Mouse (Mus musculus) gastrocnemius, adult 18-20 months (tissue): ENCODE results near the gene Phlpp2. TPM values are rescaled to one million over a fixed set of nuclear protein-coding genes. Genes with fewer than 3 reads are reported as not detected.

Experiments
- DNase-seq: peaks from one replicate; pipeline ENCODE4 v3.0.0; 2021; ENCODE audit warnings: low spot score
- total RNA-seq, 2 experiments: library from RNA; stranded (reverse); gene quantifications; 2 replicates each; pipeline ENCODE4 v1.2.3; 2021

Gene Phlpp2
- total RNA-seq, 2 experiments from 2014 or later = 1.8 to 2.3 TPM

DNA sequence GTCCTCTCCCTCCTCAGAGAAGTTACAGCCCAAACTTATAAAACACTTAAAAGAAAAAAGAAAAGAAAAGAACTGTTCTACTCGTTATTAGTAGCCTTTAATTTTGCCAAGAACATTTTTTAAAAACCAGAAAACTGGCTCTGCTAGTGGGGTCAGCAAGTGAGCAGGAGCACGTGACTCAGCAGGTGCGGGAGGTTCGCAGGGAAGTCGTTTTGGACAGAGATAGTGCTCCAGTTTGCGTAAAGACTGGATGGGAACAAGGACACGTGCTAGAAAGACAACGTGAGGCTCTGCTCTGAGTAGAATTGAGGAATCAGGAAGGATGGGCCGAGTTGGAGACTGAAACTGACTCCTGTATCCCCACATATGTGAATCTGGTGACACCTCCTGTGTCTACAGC lies 94.6 kb downstream of the Phlpp2 start:
- no peak for DNase-seq

DNA sequence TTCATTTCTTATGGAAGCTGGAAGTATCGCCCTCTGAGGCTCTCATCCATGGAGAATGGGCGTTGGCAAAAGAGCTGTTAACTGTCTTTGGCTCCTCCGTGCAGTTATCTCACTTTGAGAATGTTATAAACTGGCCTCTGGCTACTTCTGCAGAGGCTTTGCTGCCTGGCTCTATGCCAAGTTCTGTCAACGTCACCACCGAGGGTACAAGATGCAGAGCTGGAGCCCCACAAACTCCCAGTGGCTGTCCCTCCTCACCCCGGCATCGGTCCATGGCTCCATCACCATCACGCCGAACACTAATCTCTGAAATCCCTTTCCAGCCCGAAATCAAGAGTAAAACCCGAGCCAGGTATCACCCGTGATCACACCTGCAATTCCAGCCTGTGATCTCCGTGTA lies 95.1 kb downstream of the Phlpp2 start:
- no peak for DNase-seq

DNA sequence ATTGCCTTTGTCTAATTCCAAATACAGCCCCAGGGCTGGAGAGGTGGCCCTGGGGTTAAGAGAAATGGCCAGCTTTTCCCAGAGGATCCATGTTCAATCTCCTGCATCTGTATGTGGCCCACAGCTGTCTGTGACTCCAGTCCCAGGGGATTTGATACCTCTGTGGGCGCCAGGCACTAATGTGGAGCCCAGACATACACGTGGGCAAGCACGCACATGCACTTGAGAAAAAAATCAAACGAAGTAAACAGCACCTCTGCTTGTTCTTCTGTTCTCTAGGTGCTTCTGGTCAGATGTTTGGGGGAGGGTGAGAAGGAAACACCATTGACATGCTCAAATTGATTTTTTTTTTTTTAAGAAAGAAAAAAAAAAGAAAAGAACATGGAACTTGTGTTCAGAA lies 95.8 kb downstream of the Phlpp2 start:
- DNase-seq = no peak

DNA sequence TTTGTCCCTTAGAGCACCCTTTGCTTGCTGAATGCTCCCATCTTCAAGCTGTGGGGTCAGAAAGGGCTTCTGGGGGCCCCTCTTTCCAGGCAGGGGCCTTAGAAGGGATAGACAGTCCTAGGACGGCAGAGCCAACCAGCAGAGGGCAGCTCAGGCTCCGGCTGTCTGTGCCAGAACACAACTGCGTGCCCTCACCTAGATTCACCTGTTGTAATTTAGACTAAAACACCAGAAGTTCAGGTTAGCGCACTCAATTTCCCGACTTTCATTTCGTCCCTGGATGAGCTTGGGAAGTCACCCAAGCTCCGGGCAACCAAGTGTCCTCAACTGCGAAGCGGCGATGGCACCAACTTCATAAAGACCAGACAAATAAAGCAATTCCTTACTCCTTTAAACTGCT lies 100.5 kb downstream of the Phlpp2 start:
- DNase-seq = no peak

DNA sequence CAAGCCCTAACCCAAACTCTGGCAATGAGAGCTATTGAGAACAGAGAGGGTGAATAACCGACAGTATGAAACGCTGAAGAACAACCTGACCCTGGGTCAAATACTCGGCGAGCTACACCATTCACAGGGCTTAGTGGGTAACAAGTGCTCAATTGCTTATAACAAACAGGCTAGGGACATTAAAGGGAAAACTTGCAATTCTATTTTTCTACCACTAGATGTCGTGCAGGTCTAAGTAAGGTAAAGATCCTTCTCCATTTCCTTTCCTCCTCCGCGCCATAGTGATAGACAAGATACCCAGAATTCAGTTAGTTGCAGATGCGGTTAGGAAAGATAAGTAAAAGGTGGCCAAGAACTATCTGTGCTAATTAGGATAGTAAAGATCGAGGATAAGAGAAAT lies 102.0 kb downstream of the Phlpp2 start:
- no peak for DNase-seq

DNA sequence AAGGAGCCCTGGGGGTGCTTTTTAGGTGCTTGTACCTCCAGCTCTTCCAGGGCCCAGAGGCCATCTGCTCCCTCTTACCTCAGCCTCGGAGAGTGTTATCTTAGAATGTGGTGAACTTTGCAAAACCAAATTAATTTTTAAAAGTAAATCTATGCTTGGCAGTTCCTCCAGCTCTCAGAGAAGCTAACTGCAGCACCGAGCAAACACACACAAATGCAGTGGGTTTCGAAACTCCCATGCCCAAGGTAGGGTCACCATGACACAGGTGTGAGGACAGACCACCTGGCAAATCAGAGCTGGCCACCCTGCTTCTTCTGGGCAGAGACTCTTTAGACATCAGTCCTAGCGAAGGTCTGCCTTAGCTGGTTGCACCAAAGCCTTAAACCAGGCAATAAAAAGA lies 104.6 kb downstream of the Phlpp2 start:
- no peak for DNase-seq

DNA sequence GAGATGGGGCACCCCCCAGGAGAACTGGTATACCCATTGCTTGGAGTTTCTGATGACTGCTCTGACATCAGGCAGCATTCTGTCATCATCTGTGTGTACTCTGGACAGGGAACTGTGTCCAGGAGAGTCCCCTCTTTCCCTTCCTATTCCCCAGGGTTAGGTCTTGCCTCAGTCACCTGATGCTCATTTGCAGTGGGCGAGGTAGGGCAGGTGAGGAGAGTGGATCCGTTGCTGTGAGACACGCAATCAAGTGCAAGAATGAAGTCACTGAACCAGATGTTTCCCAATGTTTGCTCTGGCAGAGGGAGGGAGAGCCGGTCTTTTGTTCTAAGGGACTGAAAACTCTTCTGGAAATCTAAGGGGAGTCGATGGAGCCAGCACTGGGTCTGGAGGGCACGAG lies 111.0 kb downstream of the Phlpp2 start:
- DNase-seq = no peak

DNA sequence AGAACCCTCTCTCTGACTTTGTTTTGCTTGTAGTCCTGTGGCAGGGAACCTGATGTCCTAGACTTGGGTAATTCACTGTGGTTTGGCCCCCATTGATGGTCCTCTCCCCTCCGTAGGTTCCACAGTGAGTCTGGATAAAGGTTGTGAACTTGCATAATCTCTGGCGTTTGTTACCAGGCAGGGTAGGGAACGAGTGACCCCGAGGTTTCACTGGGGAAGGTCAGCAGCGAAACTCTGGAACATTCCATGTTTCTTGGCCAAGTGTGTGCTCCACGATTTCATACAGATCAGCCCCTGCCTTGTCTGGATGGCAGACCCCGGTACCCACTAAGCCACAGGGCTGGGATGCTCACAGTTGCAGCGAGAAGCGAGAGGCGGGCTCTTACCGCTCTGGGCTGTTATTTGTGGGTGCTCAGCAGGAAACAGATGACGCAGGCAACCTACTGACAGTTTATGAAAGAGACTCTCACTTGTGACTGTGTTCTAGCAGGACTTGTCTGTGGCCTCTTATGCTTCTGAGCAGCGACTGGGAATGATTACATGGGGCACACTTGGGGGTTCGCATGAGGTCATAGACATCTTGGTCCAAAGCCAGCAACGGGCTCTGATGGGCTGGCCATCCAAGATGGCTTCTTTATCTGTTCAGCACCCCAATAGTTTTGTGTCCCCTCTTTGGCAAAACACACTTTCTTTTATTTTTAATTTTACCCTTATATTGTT lies 114.2 kb downstream of the Phlpp2 start:
- no peak for DNase-seq

DNA sequence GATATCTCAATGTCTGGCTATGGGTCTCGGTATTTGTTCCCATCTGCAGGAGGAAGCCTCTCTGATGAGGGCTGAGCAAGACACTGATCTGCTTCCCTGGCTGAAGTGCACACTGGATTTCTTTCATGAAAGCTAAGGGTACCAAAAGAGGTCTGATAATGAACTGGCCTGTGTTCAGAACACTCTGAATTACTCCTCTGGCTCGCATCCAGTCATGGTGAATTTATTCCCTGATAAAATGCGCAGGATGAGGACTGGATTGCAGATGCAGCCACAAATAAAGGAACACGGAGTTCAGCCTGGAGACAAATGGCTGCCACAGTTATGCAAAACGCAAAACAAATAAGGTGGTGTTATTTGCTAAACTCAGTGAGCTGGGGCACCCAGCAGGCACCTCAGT lies 115.6 kb downstream of the Phlpp2 start:
- DNase-seq = no peak

DNA sequence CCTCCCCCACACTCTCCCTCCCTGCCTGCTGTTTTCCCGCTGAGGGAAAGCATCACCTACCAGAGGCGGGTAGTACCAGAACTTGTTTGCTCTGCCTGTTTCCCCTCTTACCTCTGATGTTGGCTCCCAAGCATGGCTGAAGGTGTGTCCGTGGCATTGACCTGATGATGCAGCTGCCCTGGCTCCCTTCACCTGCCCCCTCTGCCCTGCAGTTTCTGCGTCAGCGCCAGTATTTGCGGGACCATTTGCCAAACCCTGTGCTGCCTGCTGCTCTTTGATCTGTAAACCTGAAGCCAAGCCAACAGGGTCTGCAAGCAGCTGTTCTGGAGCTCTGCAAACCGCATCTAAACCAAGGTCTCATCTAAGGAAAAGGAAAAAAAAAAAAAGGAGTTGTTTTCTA lies 118.0 kb downstream of the Phlpp2 start:
- DNase-seq = no peak

DNA sequence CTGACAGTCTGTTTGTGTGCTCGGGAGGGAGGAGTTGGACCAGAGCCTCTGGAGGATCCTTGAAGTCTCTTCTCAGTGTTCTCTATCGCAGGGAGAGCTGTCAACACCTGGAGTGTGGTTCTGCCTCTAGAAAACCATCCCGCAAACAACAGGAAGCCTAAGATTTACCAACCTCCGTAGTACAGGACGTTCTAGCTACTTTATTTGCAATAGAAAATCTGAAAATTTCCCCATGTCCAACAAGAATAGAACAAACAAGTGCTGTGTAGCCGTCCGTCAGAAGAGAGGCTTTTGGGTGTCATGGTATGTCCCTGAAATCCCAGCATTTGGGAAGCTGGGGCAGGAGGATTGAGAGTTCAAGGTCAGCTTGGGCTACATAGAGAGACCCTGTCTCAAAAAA lies 119.4 kb downstream of the Phlpp2 start:
- no peak for DNase-seq

DNA sequence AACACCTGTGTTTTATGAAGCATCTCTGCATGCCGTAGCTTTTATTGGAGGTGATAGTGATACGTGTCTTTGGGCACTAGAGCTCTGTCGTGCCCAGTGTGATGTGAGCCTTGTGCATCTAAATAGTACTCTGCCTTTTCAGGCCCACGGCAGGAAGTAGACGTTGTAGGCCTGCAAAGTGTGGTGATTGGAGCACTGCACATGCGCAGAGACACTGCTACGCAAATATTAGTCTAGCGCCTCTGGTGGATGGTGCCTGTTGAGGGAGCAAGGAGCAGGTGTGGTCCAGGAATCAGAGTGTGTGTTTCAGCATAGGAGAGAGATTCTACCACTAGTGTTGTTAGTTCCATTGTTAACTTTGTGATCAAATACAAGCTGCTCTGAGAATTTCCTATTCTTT lies 120.8 kb downstream of the Phlpp2 start:
- DNase-seq = no peak

DNA sequence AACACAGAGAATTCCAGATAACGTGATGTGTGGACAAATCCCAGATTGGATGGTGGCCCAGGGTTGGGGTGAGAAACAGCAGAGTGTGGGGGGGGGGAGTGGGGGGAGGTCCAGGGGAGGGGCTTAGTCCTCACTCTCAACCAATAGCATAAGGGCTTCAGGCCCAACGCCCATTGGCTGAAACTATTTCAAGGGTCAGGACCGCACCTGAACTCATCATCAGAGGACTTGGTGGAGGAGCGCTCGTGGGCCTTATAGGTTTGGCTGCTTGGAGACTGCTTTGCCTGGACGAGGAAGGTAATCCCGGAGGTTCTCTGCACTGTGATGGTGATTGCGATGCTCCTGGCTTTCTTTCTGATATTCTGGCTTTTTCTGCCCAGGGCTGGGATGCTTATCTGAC lies 121.9 kb downstream of the Phlpp2 start, which contains the start of gene Tat:
Gene Tat, plus strand, starts transcription at position 214 of the 400 bp plus-strand sequence.
- no peak for DNase-seq

DNA sequence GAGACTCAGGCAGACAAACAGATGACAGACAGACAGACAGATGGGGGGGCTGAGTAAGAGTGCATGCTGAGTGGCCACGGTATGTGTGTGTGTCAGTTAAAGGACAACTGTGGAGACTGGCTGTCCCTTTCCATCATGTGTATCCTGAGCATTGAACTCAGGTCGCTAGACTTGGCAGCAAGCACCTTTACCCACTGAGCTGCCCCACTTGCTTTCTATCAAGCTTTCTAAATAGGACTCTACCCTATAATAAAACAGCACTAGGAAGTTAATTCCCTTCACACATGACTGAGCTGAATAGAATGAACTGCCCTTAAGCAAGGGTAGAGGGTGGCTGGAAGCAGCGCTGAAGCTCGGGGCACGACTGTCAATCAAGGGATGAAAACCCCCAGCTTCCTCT lies 123.8 kb downstream of the Phlpp2 start:
- DNase-seq = no peak

DNA sequence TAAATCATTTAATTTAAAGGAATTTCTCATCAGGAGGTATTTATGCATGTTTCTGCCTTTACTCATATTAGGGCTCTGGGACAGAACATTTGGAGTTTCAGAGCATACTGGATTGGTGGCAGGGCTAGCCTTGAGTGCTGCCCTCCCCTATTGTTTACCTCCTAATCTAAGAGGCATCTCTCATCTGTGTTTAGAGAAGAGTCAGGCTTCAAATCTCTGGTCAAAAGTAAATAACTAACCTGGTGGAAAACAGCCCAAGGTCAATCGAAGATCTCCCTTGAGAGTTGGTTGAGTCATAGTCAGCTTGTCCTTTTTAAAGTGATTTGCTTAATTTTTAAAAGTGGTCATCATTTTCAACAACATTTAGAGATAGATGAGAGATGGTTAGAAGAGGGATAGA lies 124.6 kb downstream of the Phlpp2 start:
- DNase-seq = no peak

Other genes starting within 250 kb of the Phlpp2 start
- 10 to 100 TPM; 27.7 to 32.7 TPM for gene Ist1, start 175.3 kb upstream of the Phlpp2 start, total RNA-seq
- 1 to 10 TPM; 3.6 to 5.6 TPM for gene Zfp821, start 163.0 kb upstream of the Phlpp2 start, total RNA-seq
- gene Atxn1l, start 130.8 kb upstream of the Phlpp2 start, total RNA-seq = 10 to 100 TPM; 21.8 to 23.4 TPM
- gene Ap1g1, start 90.0 kb upstream of the Phlpp2 start, total RNA-seq = 10 to 100 TPM; 28.2 to 37.0 TPM
- gene Marveld3, start 93.7 kb downstream of the Phlpp2 start, total RNA-seq = not detected
- gene Tat, start 121.9 kb downstream of the Phlpp2 start, total RNA-seq = under 1 TPM in 1 of 2 experiments, not detected in 1; 0.31 TPM
- not detected for gene Chst4, start 171.2 kb downstream of the Phlpp2 start, total RNA-seq
- gene Zfp612, start 211.2 kb downstream of the Phlpp2 start, total RNA-seq = 1 to 10 TPM; 5.1 to 6.5 TPM
- gene Gm21964, start 232.7 kb downstream of the Phlpp2 start, total RNA-seq = not detected
- not detected for gene Gm17720, start 234.2 kb downstream of the Phlpp2 start, total RNA-seq